Mouse (Mus musculus) spleen, postnatal 14 days (tissue): ENCODE results near the gene Mvd.
A peak's percentile ranks its signal among the peaks of the same experiment; 100 is the strongest.

Experiments
- DNase-seq, 2 experiments: peaks; one replicate each; pipeline ENCODE4 v3.0.0; 2021 to 2022; ENCODE audit warnings: low spot score in 2 of 2

Gene Mvd

GRCm38 (mm10) chr8:122443262-122444006, at the start of gene Mvd:
Gene Mvd, minus strand, starts transcription at chr8:122443422.
- DNase-seq: peak; percentile 94 to 96

- DNase-seq: no peak
Observed at GRCm38 (mm10) chr8:122488387-122488786, 45.2 kb upstream of the Mvd start.

GRCm38 (mm10) chr8:122484831-122485230, 41.6 kb upstream of the Mvd start:
- no peak for DNase-seq

- DNase-seq: no peak
Observed at GRCm38 (mm10) chr8:122483877-122484276, 40.7 kb upstream of the Mvd start.

GRCm38 (mm10) chr8:122482448-122482847, 39.2 kb upstream of the Mvd start:
- no peak for DNase-seq

GRCm38 (mm10) chr8:122475580-122476320, 32.5 kb upstream of the Mvd start, which contains the start of the genes Rnf166 and Ctu2:
Gene Rnf166, minus strand, starts transcription at chr8:122476064.
Gene Ctu2, plus strand, starts transcription at chr8:122476143.
- peak; percentile 85 to 93 for DNase-seq

- DNase-seq: no peak
Observed at GRCm38 (mm10) chr8:122474951-122475560, 31.8 kb upstream of the Mvd start.

- no peak for DNase-seq
Observed at GRCm38 (mm10) chr8:122473911-122474421, 30.7 kb upstream of the Mvd start.

- no peak for DNase-seq
Observed at GRCm38 (mm10) chr8:122470691-122471090, 27.5 kb upstream of the Mvd start.

GRCm38 (mm10) chr8:122469965-122470364, 26.7 kb upstream of the Mvd start:
- no peak for DNase-seq

GRCm38 (mm10) chr8:122469407-122469806, 26.2 kb upstream of the Mvd start:
- no peak for DNase-seq

GRCm38 (mm10) chr8:122467816-122468215, 24.6 kb upstream of the Mvd start:
- no peak for DNase-seq

GRCm38 (mm10) chr8:122464985-122465384, 21.8 kb upstream of the Mvd start:
- DNase-seq: no peak

- DNase-seq: no peak
Observed at GRCm38 (mm10) chr8:122463651-122464640, 20.7 kb upstream of the Mvd start.

- DNase-seq: no peak
Observed at GRCm38 (mm10) chr8:122462510-122462909, 19.3 kb upstream of the Mvd start.

- DNase-seq: no peak
Observed at GRCm38 (mm10) chr8:122461473-122462148, 18.4 kb upstream of the Mvd start.

- DNase-seq: peak; percentile 35 to 54
Observed at GRCm38 (mm10) chr8:122460524-122461472, 17.6 kb upstream of the Mvd start, which contains the start of gene Snai3. Gene Snai3, minus strand, starts transcription at chr8:122460733.

GRCm38 (mm10) chr8:122459990-122460389, 16.8 kb upstream of the Mvd start:
- no peak for DNase-seq

- peak in 1 of 2 experiments; percentile 39 for DNase-seq
Observed at GRCm38 (mm10) chr8:122459218-122459900, 16.1 kb upstream of the Mvd start.
